Mouse (Mus musculus): ENCODE measurements around the gene Mrpl40. TPM values are rescaled to one million over a fixed set of nuclear protein-coding genes. Genes with fewer than 3 reads are reported as not detected.

The Mrpl40 gene
- polyA plus RNA-seq, 1 experiment from 2014 or later = 101 TPM

DNA sequence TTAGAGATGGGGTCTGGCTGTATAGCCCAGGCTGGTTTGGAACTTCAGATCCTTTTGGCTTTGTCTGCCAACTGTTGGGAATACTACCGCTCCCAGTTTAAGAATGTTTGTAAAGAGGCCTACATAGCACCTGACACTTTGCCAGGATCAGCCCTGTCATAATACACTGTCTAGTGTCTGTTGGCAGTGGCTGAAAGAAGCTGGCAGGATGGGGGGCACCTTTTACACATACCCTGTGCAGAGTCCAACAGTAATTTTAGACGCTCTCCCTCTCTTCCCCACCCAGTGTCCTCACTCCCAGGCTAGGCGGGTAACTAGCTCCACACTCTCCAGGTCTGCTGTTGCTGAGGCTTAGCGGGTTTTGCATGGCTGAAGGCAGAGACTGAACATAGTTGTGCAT, 38.3 kb downstream of the Mrpl40 start:
- H3K4me3 ChIP-seq (ENCODE audit: low read depth, low read length) = no peak overlapping the region
- 97% methylated on average over 4 of the region's 4 CpGs for WGBS
- no peaks in the 10 kb centered on the region for H3K27me3 ChIP-seq (ENCODE audit: control insufficient read depth, insufficient read depth, low read length)
- H3K4me1 ChIP-seq (replicated peaks; ENCODE audit: control insufficient read depth, insufficient read depth, low read length) = no peaks in the 10 kb centered on the region
- H3K9ac ChIP-seq (ENCODE audit: low read depth, low read length) = no peak overlapping the region
- DNase-seq (ENCODE audit: low spot score) (no peak), ATAC-seq (ENCODE audit: low FRiP score) (no peak)
- no peaks in the 10 kb centered on the region for H3K36me3 ChIP-seq (ENCODE audit: control insufficient read depth, insufficient read depth, low read length)
- H3K9me3 ChIP-seq (ENCODE audit: control insufficient read depth, low read length) = no peaks in the 10 kb centered on the region
- no peak overlapping the region for H3K4me2 ChIP-seq (replicated peaks; ENCODE audit: low read depth, low read length)
- H3K27ac ChIP-seq (ENCODE audit: low read depth, low read length) = no peak overlapping the region

DNA sequence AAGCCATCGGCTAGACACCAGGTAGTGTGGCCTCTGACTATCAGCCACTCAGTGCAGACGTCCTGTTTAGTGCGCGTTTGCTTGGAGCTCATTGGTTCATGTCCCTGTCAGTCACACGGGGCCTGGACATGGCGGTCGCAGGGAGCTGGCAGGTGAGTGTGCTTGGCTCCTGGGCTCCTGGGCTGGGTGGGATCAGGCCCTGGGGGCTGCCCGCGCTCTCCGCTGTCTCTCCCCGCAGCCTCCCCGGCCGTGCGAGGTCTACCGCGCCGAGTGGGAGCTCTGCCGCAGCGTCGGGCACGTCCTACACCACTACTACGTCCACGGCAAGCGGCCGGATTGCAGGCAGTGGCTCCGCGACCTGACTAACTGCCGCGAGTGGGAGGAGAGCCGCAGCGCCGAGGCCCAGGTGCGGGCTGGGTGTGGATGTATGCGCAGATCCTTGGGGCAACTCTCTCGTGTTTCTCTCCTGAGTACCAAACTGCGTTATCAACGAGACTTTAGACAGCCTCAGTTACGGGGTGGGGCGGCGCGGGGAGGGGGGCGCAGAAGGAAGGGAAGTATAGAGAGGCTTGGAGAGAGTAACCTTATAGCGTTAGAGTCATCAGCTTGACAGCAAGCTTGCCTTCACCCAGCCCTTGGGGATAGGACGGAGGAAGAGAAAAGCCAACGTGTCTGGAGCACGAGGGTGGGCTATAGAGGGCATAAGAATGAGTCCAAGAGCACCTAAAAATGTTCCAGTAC, 40.0 kb downstream of the Mrpl40 start, which contains the start of the genes 2510002D24Rik and Gm28539:
Gene 2510002D24Rik (plus strand): TSS at position 111 of the 741 bp plus-strand sequence.
Gene Gm28539 (plus strand): TSS at position 117 of the 741 bp plus-strand sequence.
- H3K36me3 ChIP-seq (ENCODE audit: control insufficient read depth, insufficient read depth, low read length) = no peaks in the 10 kb centered on the region
- H3K27ac ChIP-seq (ENCODE audit: low read depth, low read length) = 0 out of 2 replicates have a peak within 1 kb of the TSS, but pooled peaks have one; percentile 9
- no peaks in the 10 kb centered on the region for H3K27me3 ChIP-seq (ENCODE audit: control insufficient read depth, insufficient read depth, low read length)
- H3K4me2 ChIP-seq (replicated peaks; ENCODE audit: low read depth, low read length) = peak within 1 kb of the TSS; percentile 74
- peak within 1 kb of the TSS; percentile 83 for H3K9ac ChIP-seq (ENCODE audit: low read depth, low read length)
- no peaks in the 10 kb centered on the region for H3K9me3 ChIP-seq (ENCODE audit: control insufficient read depth, low read length)
- H3K4me1 ChIP-seq (replicated peaks; ENCODE audit: control insufficient read depth, insufficient read depth, low read length) = no peaks in the 10 kb centered on the region
- peak within 1 kb of the TSS; percentile 86 for H3K4me3 ChIP-seq (ENCODE audit: low read depth, low read length)
- peak; percentile 97 for ATAC-seq (ENCODE audit: low FRiP score)
- DNase-seq (ENCODE audit: low spot score) = peak; percentile 88
- 1% methylated on average over 46 of the region's 46 CpGs for WGBS

GRCm38 (mm10) chr16:18836073-18836467, 40.6 kb downstream of the Mrpl40 start:
- H3K36me3 ChIP-seq (ENCODE audit: control insufficient read depth, insufficient read depth, low read length) = no peaks in the 10 kb centered on the region; the same call in 1 of the 2 replicates
- no peaks in the 10 kb centered on the region for H3K4me1 ChIP-seq (replicated peaks; ENCODE audit: control insufficient read depth, insufficient read depth, low read length)
- no peak overlapping the region; the same call in 1 of the 2 replicates for H3K9ac ChIP-seq (ENCODE audit: low read depth, low read length)
- H3K4me3 ChIP-seq (ENCODE audit: low read depth, low read length) = peak overlapping the region; percentile 86
- no peak for DNase-seq (ENCODE audit: low spot score)
- H3K4me2 ChIP-seq (replicated peaks; ENCODE audit: low read depth, low read length) = peak overlapping the region; percentile 74
- no peaks in the 10 kb centered on the region for H3K27me3 ChIP-seq (ENCODE audit: control insufficient read depth, insufficient read depth, low read length)
- ATAC-seq (ENCODE audit: low FRiP score) = peak; percentile 62
- H3K9me3 ChIP-seq (ENCODE audit: control insufficient read depth, low read length) = no peaks in the 10 kb centered on the region
- 27% methylated on average over 3 of the region's 3 CpGs for WGBS
- H3K27ac ChIP-seq (ENCODE audit: low read depth, low read length) = no peak overlapping the region

GRCm38 (mm10) chr16:18833486-18833885, 43.2 kb downstream of the Mrpl40 start:
- Histone ChIP-seq H3K9me3 (ENCODE audit: control insufficient read depth, low read length) (no peaks in the 10 kb centered on the region), H3K4me3 (ENCODE audit: low read depth, low read length) (no peak overlapping the region), H3K27ac (ENCODE audit: low read depth, low read length) (no peak overlapping the region), H3K27me3 (ENCODE audit: control insufficient read depth, insufficient read depth, low read length) (no peaks in the 10 kb centered on the region), H3K36me3 (ENCODE audit: control insufficient read depth, insufficient read depth, low read length) (no peaks in the 10 kb centered on the region; the same call in 1 of the 2 replicates), H3K4me2 (replicated peaks; ENCODE audit: low read depth, low read length) (no peak overlapping the region), H3K4me1 (replicated peaks; ENCODE audit: control insufficient read depth, insufficient read depth, low read length) (no peaks in the 10 kb centered on the region), H3K9ac (ENCODE audit: low read depth, low read length) (no peak overlapping the region)
- DNase-seq (ENCODE audit: low spot score) (no peak), ATAC-seq (ENCODE audit: low FRiP score) (no peak)
- WGBS = 81% methylated on average over 2 of the region's 2 CpGs

DNA sequence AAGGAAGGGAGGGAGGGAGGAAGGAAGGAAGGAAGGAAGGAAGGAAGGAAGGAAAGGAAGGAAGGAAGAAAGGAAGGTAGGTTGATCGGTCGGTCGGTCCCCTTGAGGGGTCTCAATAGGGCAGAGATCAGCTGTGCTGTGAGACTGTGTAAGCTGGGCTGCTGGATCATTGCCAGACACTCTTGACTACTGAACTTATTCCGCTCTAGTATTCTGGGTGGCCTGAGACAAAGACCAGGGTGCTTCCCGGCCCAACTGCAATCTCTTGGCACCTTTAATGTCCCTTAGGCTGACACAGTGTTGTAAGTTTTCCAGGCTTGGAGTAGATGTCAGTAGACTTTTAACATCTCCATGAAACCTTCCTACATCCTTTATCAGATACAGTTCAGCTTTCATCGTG, 47.6 kb downstream of the Mrpl40 start:
- no peaks in the 10 kb centered on the region for H3K9me3 ChIP-seq (ENCODE audit: control insufficient read depth, low read length)
- no peaks in the 10 kb centered on the region for H3K4me1 ChIP-seq (replicated peaks; ENCODE audit: control insufficient read depth, insufficient read depth, low read length)
- H3K4me3 ChIP-seq (ENCODE audit: low read depth, low read length) = no peak overlapping the region
- H3K27ac ChIP-seq (ENCODE audit: low read depth, low read length) = no peak overlapping the region
- no peak for ATAC-seq (ENCODE audit: low FRiP score)
- H3K4me2 ChIP-seq (replicated peaks; ENCODE audit: low read depth, low read length) = no peak overlapping the region
- WGBS = 94% methylated on average over 6 of the region's 6 CpGs
- H3K36me3 ChIP-seq (ENCODE audit: control insufficient read depth, insufficient read depth, low read length) = peaks cover 6% of the 10 kb centered on the region; the same call in 1 of the 2 replicates
- H3K27me3 ChIP-seq (ENCODE audit: control insufficient read depth, insufficient read depth, low read length) = no peaks in the 10 kb centered on the region
- no peak for DNase-seq (ENCODE audit: low spot score)
- H3K9ac ChIP-seq (ENCODE audit: low read depth, low read length) = no peak overlapping the region

DNA sequence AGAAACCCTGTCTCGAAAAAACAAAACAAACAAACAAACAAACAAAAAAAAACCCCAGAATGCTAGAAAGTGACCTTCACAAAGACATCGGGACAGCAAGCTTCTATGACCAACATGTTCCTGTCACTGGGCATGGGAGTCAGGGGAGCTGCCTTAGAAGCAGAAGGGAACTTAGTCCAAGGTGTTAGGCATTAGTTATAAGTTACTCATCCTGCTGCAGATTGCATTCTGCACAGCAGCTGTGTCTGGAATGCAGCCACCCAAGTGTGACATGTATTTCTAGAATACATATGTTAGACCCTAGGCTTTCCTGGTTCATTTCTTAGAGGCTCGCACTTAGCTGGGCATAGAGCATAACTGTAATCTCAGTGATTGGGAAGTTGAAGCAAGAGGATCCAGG, 48.0 kb downstream of the Mrpl40 start:
- H3K27ac ChIP-seq (ENCODE audit: low read depth, low read length) = no peak overlapping the region
- no peak overlapping the region for H3K4me2 ChIP-seq (replicated peaks; ENCODE audit: low read depth, low read length)
- ATAC-seq (ENCODE audit: low FRiP score) (no peak), DNase-seq (ENCODE audit: low spot score) (no peak)
- peaks cover 6% of the 10 kb centered on the region; the same call in 1 of the 2 replicates for H3K36me3 ChIP-seq (ENCODE audit: control insufficient read depth, insufficient read depth, low read length)
- 93% methylated on average over 3 of the region's 3 CpGs for WGBS
- no peaks in the 10 kb centered on the region for H3K4me1 ChIP-seq (replicated peaks; ENCODE audit: control insufficient read depth, insufficient read depth, low read length)
- no peak overlapping the region for H3K4me3 ChIP-seq (ENCODE audit: low read depth, low read length)
- H3K9me3 ChIP-seq (ENCODE audit: control insufficient read depth, low read length) = no peaks in the 10 kb centered on the region
- no peaks in the 10 kb centered on the region for H3K27me3 ChIP-seq (ENCODE audit: control insufficient read depth, insufficient read depth, low read length)
- H3K9ac ChIP-seq (ENCODE audit: low read depth, low read length) = no peak overlapping the region

- Histone ChIP-seq H3K4me3 (ENCODE audit: low read depth, low read length) (no peak overlapping the region), H3K4me2 (replicated peaks; ENCODE audit: low read depth, low read length) (no peak overlapping the region), H3K36me3 (ENCODE audit: control insufficient read depth, insufficient read depth, low read length) (peaks cover 33% of the 10 kb centered on the region), H3K27me3 (ENCODE audit: control insufficient read depth, insufficient read depth, low read length) (no peaks in the 10 kb centered on the region), H3K9ac (ENCODE audit: low read depth, low read length) (no peak overlapping the region), H3K9me3 (ENCODE audit: control insufficient read depth, low read length) (no peaks in the 10 kb centered on the region), H3K4me1 (replicated peaks; ENCODE audit: control insufficient read depth, insufficient read depth, low read length) (no peaks in the 10 kb centered on the region), H3K27ac (ENCODE audit: low read depth, low read length) (no peak overlapping the region)
- WGBS = 78% methylated on average over 4 of the region's 4 CpGs
- ATAC-seq (ENCODE audit: low FRiP score) (no peak), DNase-seq (ENCODE audit: low spot score) (no peak)
Measured at GRCm38 (mm10) chr16:18822925-18823324, 53.7 kb downstream of the Mrpl40 start.

- Histone ChIP-seq H3K9me3 (ENCODE audit: control insufficient read depth, low read length) (no peaks in the 10 kb centered on the region), H3K4me1 (replicated peaks; ENCODE audit: control insufficient read depth, insufficient read depth, low read length) (no peaks in the 10 kb centered on the region), H3K9ac (ENCODE audit: low read depth, low read length) (no peak overlapping the region), H3K36me3 (ENCODE audit: control insufficient read depth, insufficient read depth, low read length) (peaks cover 34% of the 10 kb centered on the region), H3K27ac (ENCODE audit: low read depth, low read length) (no peak overlapping the region), H3K4me3 (ENCODE audit: low read depth, low read length) (no peak overlapping the region), H3K4me2 (replicated peaks; ENCODE audit: low read depth, low read length) (no peak overlapping the region), H3K27me3 (ENCODE audit: control insufficient read depth, insufficient read depth, low read length) (no peaks in the 10 kb centered on the region)
- WGBS = 88% methylated on average over 1 of the region's 1 CpGs
- ATAC-seq (ENCODE audit: low FRiP score) (no peak), DNase-seq (ENCODE audit: low spot score) (no peak)
Measured at GRCm38 (mm10) chr16:18822356-18822755, 54.3 kb downstream of the Mrpl40 start.

All from hindbrain, embryonic 11.5 days (tissue).